8 mouse cellular contexts compared by ENCODE assay signal in the genomic region with DNA sequence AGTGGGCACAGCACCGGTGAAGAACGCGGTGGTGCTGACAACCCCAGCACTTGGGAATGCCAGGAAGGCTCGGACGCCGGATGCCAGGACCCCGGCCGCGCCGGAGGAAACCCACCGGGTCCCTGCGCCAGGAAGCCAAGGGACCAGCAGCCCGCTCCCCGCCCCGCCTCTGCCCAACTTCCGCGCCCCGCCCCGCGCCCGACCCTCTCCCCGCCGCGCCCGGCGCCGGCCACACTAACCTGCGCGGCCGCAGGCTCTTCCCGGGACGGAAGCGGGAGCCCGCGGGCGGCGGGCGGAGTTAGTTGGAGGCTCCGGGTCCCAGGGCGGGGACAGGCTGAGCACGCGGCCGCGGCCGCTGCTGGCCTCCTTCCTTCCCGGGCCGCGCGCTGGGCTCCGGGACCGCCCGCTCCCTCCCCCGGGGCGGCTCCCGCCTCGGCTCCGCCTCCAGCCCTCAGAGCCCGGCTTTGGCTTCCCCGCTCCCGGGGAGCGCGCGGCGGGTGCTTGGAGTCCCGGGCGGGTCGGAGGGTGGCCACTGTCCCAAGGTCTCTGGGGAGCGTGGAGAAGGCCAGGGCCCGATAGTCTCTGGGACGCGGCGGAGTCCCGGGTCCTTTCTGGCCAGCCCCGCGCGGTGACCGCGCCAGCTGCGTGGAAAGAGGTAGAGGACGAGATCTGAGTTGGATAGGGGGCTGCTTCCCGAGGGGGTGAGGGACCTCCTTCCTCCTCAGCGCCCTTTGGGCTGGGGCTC. TPM values are rescaled to one million over a fixed set of nuclear protein-coding genes. Genes with fewer than 3 reads are reported as not detected.
DNase-seq lines count a peak whose midpoint lies in the region; ATAC-seq and TF ChIP-seq lines count a peak whose summit lies in the region.

A gene (minus strand): TSS at position 401 of the 745 bp plus-strand sequence.

- no peaks in the 10 kb centered on the region for H3K9me3 ChIP-seq in embryonic facial prominence, embryonic 14.5 days (ENCODE audit: control insufficient read depth, low read length)
- no peaks in the 10 kb centered on the region for H3K9me3 ChIP-seq in limb, embryonic 12.5 days
- no peaks in the 10 kb centered on the region for H3K9me3 ChIP-seq in midbrain, embryonic 13.5 days

- peak; percentile 74 for DNase-seq in layer of hippocampus, adult 11-12 months (ENCODE audit: low spot score)
- no peak for DNase-seq in layer of hippocampus, adult 9-10 months (ENCODE audit: low spot score)
- DNase-seq in embryonic facial prominence, embryonic 14.5 days (ENCODE audit: low spot score), result peak; percentile 92
- DNase-seq in heart, adult 2 months, result peak; percentile 94
- DNase-seq in kidney, adult 2 months, result peak; percentile 94
- DNase-seq in spleen, adult 12 weeks (ENCODE audit: low spot score), result peak; percentile 24

- WGBS in embryonic facial prominence, embryonic 14.5 days, result 0% methylated on average over 17 of the region's 82 CpGs
- WGBS in heart, adult 2 months, result under 1% methylated on average over 82 of the region's 82 CpGs
- under 1% methylated on average over 75 of the region's 82 CpGs for WGBS in kidney, adult 2 months
- WGBS in limb, embryonic 12.5 days, result under 1% methylated on average over 71 of the region's 82 CpGs
- under 1% methylated on average over 68 of the region's 82 CpGs for WGBS in midbrain, embryonic 13.5 days

- peak within 1 kb of the TSS; percentile 78 for H3K4me3 ChIP-seq in embryonic facial prominence, embryonic 14.5 days (ENCODE audit: low read depth, low read length)
- peak within 1 kb of the TSS; percentile 94 for H3K4me3 ChIP-seq in heart, adult 2 months
- H3K4me3 ChIP-seq in kidney, adult 2 months (ENCODE audit: insufficient read depth, low read depth, low read length), result peak within 1 kb of the TSS; percentile 95
- peak within 1 kb of the TSS; percentile 71 for H3K4me3 ChIP-seq in limb, embryonic 12.5 days (replicated peaks)
- H3K4me3 ChIP-seq in midbrain, embryonic 13.5 days (replicated peaks), result peak within 1 kb of the TSS; percentile 77

- intact Hi-C loops in heart, adult 2 months (cut with DNase I), result loop anchor here (1.0 kb wide), 2 partner anchors 118 to 325 kb away; a partner anchor contains a TSS

- peak within 1 kb of the TSS; percentile 83 for H3K4me2 ChIP-seq in embryonic facial prominence, embryonic 14.5 days (ENCODE audit: low read depth, low read length)
- H3K4me2 ChIP-seq in limb, embryonic 12.5 days, result peak within 1 kb of the TSS; percentile 67
- H3K4me2 ChIP-seq in midbrain, embryonic 13.5 days (replicated peaks), result peak within 1 kb of the TSS; percentile 76

- H3K9ac ChIP-seq in embryonic facial prominence, embryonic 14.5 days (ENCODE audit: low read depth, low read length), result peak within 1 kb of the TSS; percentile 81
- H3K9ac ChIP-seq in heart, adult 2 months (ENCODE audit: low read depth, low read length), result peak within 1 kb of the TSS; percentile 90
- H3K9ac ChIP-seq in limb, embryonic 12.5 days (replicated peaks), result peak within 1 kb of the TSS; percentile 71
- H3K9ac ChIP-seq in midbrain, embryonic 13.5 days (replicated peaks), result peak within 1 kb of the TSS; percentile 85

- TF ChIP-seq CTCF in heart, adult 2 months (IDR thresholded peaks at IDR 0.05), result peak; percentile 17
- TF ChIP-seq CTCF in kidney, adult 2 months (conservative IDR thresholded peaks at IDR 0.05; ENCODE audit: insufficient read depth, insufficient read length, low read depth, low read length), result no peak

- TF ChIP-seq EP300 in heart, adult 2 months (IDR thresholded peaks at IDR 0.05; ENCODE audit: insufficient read depth, low read depth, low read length), result no peak

- 0 out of 2 replicates have a peak, but pooled peaks have one; percentile 33 for TF ChIP-seq POLR2A in heart, adult 2 months (IDR thresholded peaks at IDR 0.05; ENCODE audit: insufficient read depth, low read depth, low read length)
- peak; percentile 19 for TF ChIP-seq POLR2A in kidney, adult 2 months (IDR thresholded peaks at IDR 0.05; ENCODE audit: low read depth, low read length)

- ATAC-seq in embryonic facial prominence, embryonic 14.5 days (ENCODE audit: low read depth), result peak; percentile 97
- ATAC-seq in limb, embryonic 12.5 days (ENCODE audit: insufficient number of reproducible peaks, insufficient read depth, low FRiP score, low TSS enrichment, low read depth), result peak; percentile 85
- ATAC-seq in midbrain, embryonic 13.5 days, result peak; percentile 92

- H3K27ac ChIP-seq in embryonic facial prominence, embryonic 14.5 days (replicated peaks; ENCODE audit: low read depth, low read length), result peak within 1 kb of the TSS; percentile 80
- H3K27ac ChIP-seq in heart, adult 2 months, result peak within 1 kb of the TSS; percentile 87
- H3K27ac ChIP-seq in kidney, adult 2 months (ENCODE audit: insufficient read depth, low read depth, low read length), result peak within 1 kb of the TSS; percentile 75
- peak within 1 kb of the TSS; percentile 74 for H3K27ac ChIP-seq in limb, embryonic 12.5 days
- peak within 1 kb of the TSS; percentile 88 for H3K27ac ChIP-seq in midbrain, embryonic 13.5 days

- H3K4me1 ChIP-seq in embryonic facial prominence, embryonic 14.5 days (ENCODE audit: control insufficient read depth, insufficient read depth, low read length), result peaks cover 6% of the 10 kb centered on the region; the same call in 1 of the 2 replicates
- peaks cover 3% of the 10 kb centered on the region for H3K4me1 ChIP-seq in heart, adult 2 months (ENCODE audit: control insufficient read depth, insufficient read depth, low read length)
- H3K4me1 ChIP-seq in kidney, adult 2 months (ENCODE audit: control insufficient read depth, insufficient read depth, low read length), result peaks cover 4% of the 10 kb centered on the region; the same call in 1 of the 2 replicates
- peaks cover 3% of the 10 kb centered on the region for H3K4me1 ChIP-seq in limb, embryonic 12.5 days (replicated peaks)
- peaks cover 37% of the 10 kb centered on the region for H3K4me1 ChIP-seq in midbrain, embryonic 13.5 days (replicated peaks)

- no peaks in the 10 kb centered on the region for H3K36me3 ChIP-seq in embryonic facial prominence, embryonic 14.5 days (ENCODE audit: control insufficient read depth, insufficient read depth, low read length)
- no peaks in the 10 kb centered on the region for H3K36me3 ChIP-seq in heart, adult 2 months (ENCODE audit: control insufficient read depth, insufficient read depth, low read length)
- H3K36me3 ChIP-seq in kidney, adult 2 months (ENCODE audit: control insufficient read depth, insufficient read depth, low read length), result no peaks in the 10 kb centered on the region
- no peaks in the 10 kb centered on the region for H3K36me3 ChIP-seq in limb, embryonic 12.5 days
- H3K36me3 ChIP-seq in midbrain, embryonic 13.5 days, result no peaks in the 10 kb centered on the region

- H3K27me3 ChIP-seq in embryonic facial prominence, embryonic 14.5 days (replicated peaks; ENCODE audit: control insufficient read depth, insufficient read depth, low read length), result no peaks in the 10 kb centered on the region
- H3K27me3 ChIP-seq in heart, adult 2 months (ENCODE audit: control insufficient read depth, insufficient read depth, low read length), result no peaks in the 10 kb centered on the region
- no peaks in the 10 kb centered on the region for H3K27me3 ChIP-seq in kidney, adult 2 months (replicated peaks; ENCODE audit: control insufficient read depth, insufficient read depth, low read length)
- no peaks in the 10 kb centered on the region for H3K27me3 ChIP-seq in limb, embryonic 12.5 days
- no peaks in the 10 kb centered on the region for H3K27me3 ChIP-seq in midbrain, embryonic 13.5 days

- peaks cover 4% of the 10 kb centered on the region for H3K79me2 ChIP-seq in heart, adult 2 months (replicated peaks; ENCODE audit: control insufficient read depth, insufficient read depth, low read length)

RNA-seq across cellular contexts. Expression of the gene that starts here (rescaled TPM):
- 47.1 and 50.1 TPM in 2 replicates for polyA plus RNA-seq in embryonic facial prominence, embryonic 14.5 days (2014; fragmentation: Nextera tagmentation; extraction: Ambion mirVana)
- 100 to 1,000 TPM; 593 to 641 TPM for total RNA-seq in heart, adult 2 months (2021)
- polyA plus RNA-seq in heart, adult 2 months (2012; rRNA removed), result 313 and 472 TPM in 2 replicates
- 54.7 and 97.4 TPM in 2 replicates for polyA plus RNA-seq in kidney, adult 2 months (2012; rRNA removed)
- 25.9 and 33.0 TPM in 2 replicates for polyA plus RNA-seq in limb, embryonic 12.5 days (2016; fragmentation: Nextera tagmentation; extraction: Ambion mirVana)
- 37.6 and 43.0 TPM in 2 replicates for polyA plus RNA-seq in midbrain, embryonic 13.5 days (2015; fragmentation: Nextera tagmentation; extraction: Ambion mirVana)
